Mouse (Mus musculus) E14TG2a.4 (cell line): ENCODE measurements around the gene 2200002D01Rik.

Source experiments
- H3K27me3 ChIP-seq: 2 replicates; pipeline ENCODE4 v1.6.1; 2014; ENCODE audit warnings: low read length, control low read depth; ENCODE audit not compliant: insufficient read depth
- H3K36me3 ChIP-seq: 2 replicates; pipeline ENCODE4 v1.6.1; 2014; ENCODE audit warnings: low read length, control low read depth; ENCODE audit not compliant: insufficient read depth
- H3K4me1 ChIP-seq: replicated peaks from 2 replicates; pipeline ENCODE4 v1.6.1; 2014; ENCODE audit warnings: low read depth, low read length, control low read depth
- H3K4me3 ChIP-seq: replicated peaks from 2 replicates; pipeline ENCODE4 v1.5.1; 2014; ENCODE audit warnings: mild to moderate bottlenecking, low read length
- H3K9me3 ChIP-seq: 2 replicates; pipeline ENCODE4 v1.6.1; 2014; ENCODE audit warnings: low read length, control low read depth
- CTCF ChIP-seq: conservative IDR thresholded peaks from 2 replicates; pipeline ENCODE4 v1.5.1; 2014; ENCODE audit warnings: low read length
- NANOG ChIP-seq: IDR thresholded peaks from 2 replicates; pipeline ENCODE4 v1.6.1; 2014; ENCODE audit warnings: borderline replicate concordance, low read length, mixed read lengths
- POU5F1 ChIP-seq: IDR thresholded peaks from 2 replicates; pipeline ENCODE4 v1.6.1; 2014; ENCODE audit warnings: low read length, borderline replicate concordance

Gene 2200002D01Rik

GRCm38 (mm10) chr7:29234661-29235060 lies 13.6 kb downstream of the 2200002D01Rik start:
- Histone ChIP-seq H3K9me3 (no peaks in the 10 kb centered on the region), H3K4me3 (no peak overlapping the region), H3K27me3 (peaks cover 42% of the 10 kb centered on the region), H3K36me3 (no peaks in the 10 kb centered on the region), H3K4me1 (peaks cover 34% of the 10 kb centered on the region)
- TF ChIP-seq NANOG (no peak), CTCF (peak; percentile 97)

DNA sequence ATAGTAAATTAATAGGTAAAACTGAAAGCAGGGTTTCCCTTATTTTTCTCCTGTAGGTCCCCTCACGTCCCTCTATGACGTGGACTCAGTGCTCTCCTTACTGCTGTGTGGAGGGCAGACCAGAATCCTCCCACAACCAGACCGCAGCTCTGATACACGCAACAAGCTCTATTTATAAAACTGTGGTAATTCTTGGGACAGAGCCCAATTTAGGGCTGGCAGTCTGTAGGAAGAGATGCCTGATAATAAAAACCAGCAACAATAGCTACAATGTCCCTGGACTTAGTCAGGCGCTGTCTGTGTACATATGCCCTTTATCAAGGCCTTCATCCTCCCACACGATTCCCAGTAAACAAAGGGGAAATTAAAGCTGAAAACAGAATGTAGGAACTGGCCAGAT lies 14.5 kb downstream of the 2200002D01Rik start:
- H3K4me1 ChIP-seq: peaks cover 34% of the 10 kb centered on the region
- H3K9me3 ChIP-seq: no peaks in the 10 kb centered on the region
- H3K27me3 ChIP-seq: peaks cover 51% of the 10 kb centered on the region
- H3K36me3 ChIP-seq: no peaks in the 10 kb centered on the region
- H3K4me3 ChIP-seq: no peak overlapping the region
- TF ChIP-seq NANOG (no peak), POU5F1 (no peak), CTCF (no peak)

DNA sequence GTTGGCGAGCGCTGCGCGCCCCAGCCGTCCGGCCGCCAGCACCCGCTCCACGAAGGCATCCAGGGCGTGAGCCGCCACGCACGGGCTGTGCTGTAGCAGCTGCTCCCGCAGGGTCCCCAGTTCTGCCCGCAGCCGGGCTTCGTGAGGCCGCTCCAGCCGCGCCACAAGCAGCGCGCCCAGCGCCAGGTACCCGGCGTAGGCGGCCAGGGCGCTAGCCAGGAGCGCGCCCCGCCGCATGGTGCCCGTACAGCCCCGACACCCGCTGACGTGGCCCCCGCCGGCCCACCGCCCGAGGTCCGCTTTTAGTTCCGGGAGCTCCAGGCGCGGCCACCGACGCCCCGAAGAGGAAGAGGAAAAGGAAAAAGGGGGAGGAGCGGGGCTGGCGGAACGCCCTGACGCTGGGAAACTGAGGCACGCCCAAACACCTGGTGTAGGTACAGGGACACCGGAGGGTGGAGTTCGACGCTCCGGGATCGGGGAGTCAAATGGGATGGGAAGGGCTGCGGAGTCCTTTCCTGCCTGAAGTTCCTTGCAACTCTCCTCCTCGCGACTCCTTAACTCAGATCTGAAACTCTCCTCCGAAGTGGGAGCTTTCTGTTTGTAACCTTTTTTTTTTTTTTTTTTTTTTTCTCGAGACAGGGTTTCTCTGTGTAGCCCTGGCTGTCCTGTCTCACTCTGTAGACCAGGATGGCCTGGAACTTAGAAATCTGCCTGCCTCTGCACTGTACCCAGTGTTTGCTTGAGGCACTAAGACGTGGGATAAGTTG lies 15.8 kb downstream of the 2200002D01Rik start, which contains the start of gene Kcnk6:
Gene Kcnk6, minus strand, starts transcription at position 269 of the 767 bp plus-strand sequence.
- TF ChIP-seq CTCF (no peak), NANOG (no peak), POU5F1 (no peak)
- Histone ChIP-seq H3K4me3 (peak within 1 kb of the TSS; percentile 85), H3K27me3 (peaks cover 54% of the 10 kb centered on the region), H3K4me1 (peaks cover 27% of the 10 kb centered on the region), H3K9me3 (no peaks in the 10 kb centered on the region), H3K36me3 (no peaks in the 10 kb centered on the region)

DNA sequence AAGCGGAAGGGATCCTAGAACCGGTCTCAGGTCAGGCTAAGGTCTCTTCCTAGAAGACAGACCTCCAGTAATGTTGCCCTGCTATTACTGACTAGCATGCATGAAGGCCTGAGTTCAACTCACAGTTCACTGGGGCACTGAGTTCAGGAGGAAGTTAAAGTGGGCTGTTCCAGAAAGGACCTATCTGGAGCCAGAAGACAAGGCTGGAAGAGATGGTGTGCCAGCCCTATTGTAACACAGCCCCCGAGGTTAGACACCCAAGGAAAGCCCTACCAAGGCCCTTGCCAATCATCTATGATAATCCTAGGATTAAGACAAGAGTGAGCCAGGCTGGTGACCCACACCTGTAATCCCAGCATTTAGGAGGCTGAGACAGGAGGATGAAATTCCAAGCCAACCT lies 16.7 kb downstream of the 2200002D01Rik start:
- H3K4me3 ChIP-seq: peak overlapping the region; percentile 85
- TF ChIP-seq POU5F1: no peak
- no peak for TF ChIP-seq NANOG
- TF ChIP-seq CTCF: no peak
- H3K36me3 ChIP-seq: no peaks in the 10 kb centered on the region
- peaks cover 54% of the 10 kb centered on the region for H3K27me3 ChIP-seq
- H3K4me1 ChIP-seq: peaks cover 26% of the 10 kb centered on the region
- H3K9me3 ChIP-seq: no peaks in the 10 kb centered on the region

- H3K4me1 ChIP-seq: peaks cover 28% of the 10 kb centered on the region
- no peaks in the 10 kb centered on the region for H3K36me3 ChIP-seq
- TF ChIP-seq NANOG: no peak
- TF ChIP-seq POU5F1: no peak
- no peak for TF ChIP-seq CTCF
- peaks cover 57% of the 10 kb centered on the region for H3K27me3 ChIP-seq
- H3K9me3 ChIP-seq: peaks cover 4% of the 10 kb centered on the region
- no peak overlapping the region for H3K4me3 ChIP-seq
Observed at GRCm38 (mm10) chr7:29230560-29230959, 17.7 kb downstream of the 2200002D01Rik start.

GRCm38 (mm10) chr7:29228202-29228601 lies 20.1 kb downstream of the 2200002D01Rik start:
- H3K27me3 ChIP-seq: peaks cover 60% of the 10 kb centered on the region
- TF ChIP-seq NANOG (no peak), CTCF (no peak), POU5F1 (no peak)

DNA sequence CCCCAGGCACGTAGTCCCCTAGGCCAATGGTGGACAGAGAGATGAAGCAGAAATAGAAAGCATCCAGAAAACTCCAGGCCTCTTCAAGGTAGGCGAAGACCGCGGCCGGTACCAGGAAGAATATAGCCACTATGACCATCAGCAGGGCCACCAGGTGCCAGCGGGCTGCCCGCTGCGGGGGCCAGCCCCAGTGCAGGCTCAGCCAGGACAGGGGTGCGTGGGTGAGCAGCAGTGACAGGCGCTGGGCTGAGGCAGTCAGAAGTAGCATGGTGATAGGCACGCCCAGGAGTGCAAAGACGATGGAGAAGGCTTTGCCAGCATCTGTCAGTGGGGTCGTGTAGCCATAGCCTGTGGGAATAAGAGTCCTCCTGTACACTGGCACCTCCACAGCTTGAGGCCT lies 22.7 kb downstream of the 2200002D01Rik start:
- TF ChIP-seq NANOG (no peak), CTCF (no peak), POU5F1 (no peak)
- peak overlapping the region; percentile 24 for H3K4me3 ChIP-seq
- peaks cover 29% of the 10 kb centered on the region for H3K4me1 ChIP-seq
- H3K36me3 ChIP-seq: no peaks in the 10 kb centered on the region
- H3K27me3 ChIP-seq: peaks cover 34% of the 10 kb centered on the region
- peaks cover 7% of the 10 kb centered on the region for H3K9me3 ChIP-seq

More at GRCm38 (mm10) chr7:29228202-29228601, 20.1 kb downstream of the 2200002D01Rik start:
- peaks cover 4% of the 10 kb centered on the region for H3K9me3 ChIP-seq
- H3K4me3 ChIP-seq: no peak overlapping the region
- H3K36me3 ChIP-seq: no peaks in the 10 kb centered on the region
- H3K4me1 ChIP-seq: peaks cover 40% of the 10 kb centered on the region

DNA sequence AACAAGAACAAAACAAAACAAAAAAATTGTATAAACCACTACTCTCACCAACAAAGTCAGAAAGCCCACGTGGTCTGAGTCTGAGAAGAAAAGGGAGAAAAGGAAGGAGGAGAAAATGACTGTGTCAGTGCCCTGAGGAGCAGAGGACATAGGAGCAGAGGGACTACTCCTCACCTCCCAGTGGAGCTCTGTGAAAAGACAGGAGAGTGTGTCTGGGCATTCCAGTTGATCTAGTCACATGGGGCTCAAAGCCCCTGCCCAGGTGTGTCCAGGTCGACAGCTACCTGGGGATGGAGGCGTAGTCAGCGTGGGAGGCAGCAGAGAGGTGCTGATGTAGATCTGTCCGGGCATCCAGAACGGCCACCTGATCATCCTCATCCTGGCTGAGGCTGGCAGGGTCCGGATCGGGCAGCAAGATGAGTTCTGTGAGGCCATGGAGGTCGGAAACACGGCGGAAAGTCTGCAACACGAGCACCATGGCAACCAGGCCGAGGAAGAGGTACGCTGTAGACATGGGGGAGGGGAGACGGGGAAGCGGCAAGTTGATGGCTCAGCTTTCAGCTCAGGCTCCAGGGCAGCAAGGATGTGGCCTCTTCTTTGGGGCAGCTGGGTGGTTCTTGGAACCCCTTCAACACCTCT lies 23.4 kb downstream of the 2200002D01Rik start:
- Histone ChIP-seq H3K4me1 (peaks cover 25% of the 10 kb centered on the region), H3K36me3 (no peaks in the 10 kb centered on the region), H3K4me3 (peak overlapping the region; percentile 24), H3K9me3 (peaks cover 13% of the 10 kb centered on the region), H3K27me3 (peaks cover 28% of the 10 kb centered on the region)
- TF ChIP-seq POU5F1 (no peak), CTCF (no peak)

- no peaks in the 10 kb centered on the region for H3K27me3 ChIP-seq
- H3K4me1 ChIP-seq: peaks cover 24% of the 10 kb centered on the region
- no peaks in the 10 kb centered on the region for H3K36me3 ChIP-seq
- no peak overlapping the region for H3K4me3 ChIP-seq
- TF ChIP-seq CTCF (no peak), POU5F1 (no peak), NANOG (no peak)
- H3K9me3 ChIP-seq: peaks cover 48% of the 10 kb centered on the region
Observed at GRCm38 (mm10) chr7:29214846-29215245, 33.4 kb downstream of the 2200002D01Rik start.
